Mouse (Mus musculus) thymus, postnatal 4 days (tissue): ENCODE results near the gene Mrm3.

ENCODE experiments used
- DNase-seq: peaks from one replicate; pipeline ENCODE4 v3.0.0; 2021

The Mrm3 gene

GRCm38 (mm10) chr11:76291960-76292359, 48.4 kb downstream of the Mrm3 start:
- no peak for DNase-seq

DNA sequence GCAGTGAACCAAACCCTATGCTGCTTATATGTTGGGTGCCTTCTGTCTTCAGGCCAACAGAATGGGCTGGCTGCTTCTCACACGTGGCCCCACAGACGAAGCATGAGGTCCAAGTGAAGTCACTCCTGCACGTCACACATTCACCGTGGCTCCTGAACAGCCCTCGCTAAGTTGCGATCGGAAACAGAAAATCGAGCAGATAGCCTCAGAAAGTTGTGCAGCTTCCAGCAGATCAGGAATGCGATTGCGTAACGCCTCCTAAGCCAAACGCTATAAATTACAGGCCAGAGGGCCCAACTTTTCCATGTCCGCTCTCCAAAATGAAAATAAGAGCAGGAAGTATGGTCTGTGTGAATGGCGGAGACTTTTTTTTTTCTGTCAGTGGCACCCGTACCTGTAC, 48.9 kb downstream of the Mrm3 start:
- no peak for DNase-seq

GRCm38 (mm10) chr11:76292831-76293230, 49.3 kb downstream of the Mrm3 start:
- DNase-seq, result no peak

DNA sequence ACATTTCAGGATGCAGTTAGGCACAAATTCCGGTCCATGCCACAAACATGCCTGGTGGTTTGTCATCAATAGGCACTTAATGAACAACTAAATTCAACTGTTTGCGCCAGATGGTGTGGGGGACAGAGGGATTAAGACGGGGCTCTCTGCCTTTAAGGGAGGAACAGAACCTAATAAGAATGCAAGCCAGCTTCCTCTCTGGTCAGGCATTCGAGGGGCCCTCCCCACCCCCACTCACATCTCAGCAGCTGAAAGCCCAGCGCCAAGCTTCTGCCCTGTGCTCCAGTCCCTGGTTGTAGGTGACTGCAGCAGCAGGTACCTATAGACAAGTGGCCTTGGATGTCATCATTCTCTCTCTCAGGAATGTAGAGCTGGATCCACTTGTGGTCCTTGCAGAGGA, 50.6 kb downstream of the Mrm3 start:
- no peak for DNase-seq

DNA sequence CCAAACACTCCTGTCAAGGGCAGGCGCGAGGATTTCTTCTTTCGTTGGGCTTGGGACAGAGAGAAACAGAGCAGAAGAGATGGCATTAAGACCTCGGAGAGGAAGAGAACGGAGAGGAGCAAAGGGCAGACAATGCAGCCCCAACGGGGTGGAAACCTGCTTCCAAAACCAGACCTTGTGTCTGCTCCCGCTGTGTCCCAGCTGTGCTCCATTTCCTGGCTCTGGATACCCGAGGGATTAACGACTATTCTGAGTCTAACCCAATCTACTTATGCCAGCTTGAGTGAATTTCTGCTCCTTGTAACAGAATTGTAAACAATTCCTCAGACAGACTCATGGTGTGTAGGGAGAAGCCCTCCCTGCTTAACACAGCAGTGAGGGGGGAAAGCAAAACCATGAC, 51.3 kb downstream of the Mrm3 start:
- DNase-seq, result no peak

DNA sequence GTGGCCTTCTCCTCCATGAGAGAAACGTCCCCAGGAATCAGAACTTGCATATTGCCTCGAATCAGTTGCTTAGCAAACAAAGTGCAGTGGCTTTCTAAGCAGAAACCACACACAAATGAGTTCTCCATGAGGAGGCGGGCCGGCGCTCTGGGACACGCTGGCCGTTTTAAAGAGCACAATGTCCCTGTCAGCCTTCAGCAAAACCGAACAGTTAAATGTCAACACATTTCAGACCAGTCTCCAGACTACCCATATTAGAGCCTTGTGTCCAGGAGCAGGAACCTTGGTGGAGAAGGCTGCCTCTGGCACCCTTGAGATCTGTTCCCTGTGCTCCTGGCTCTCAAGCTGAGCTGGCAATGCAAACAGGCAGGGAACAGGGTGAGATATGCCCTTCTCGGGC, 53.7 kb downstream of the Mrm3 start:
- no peak for DNase-seq

DNA sequence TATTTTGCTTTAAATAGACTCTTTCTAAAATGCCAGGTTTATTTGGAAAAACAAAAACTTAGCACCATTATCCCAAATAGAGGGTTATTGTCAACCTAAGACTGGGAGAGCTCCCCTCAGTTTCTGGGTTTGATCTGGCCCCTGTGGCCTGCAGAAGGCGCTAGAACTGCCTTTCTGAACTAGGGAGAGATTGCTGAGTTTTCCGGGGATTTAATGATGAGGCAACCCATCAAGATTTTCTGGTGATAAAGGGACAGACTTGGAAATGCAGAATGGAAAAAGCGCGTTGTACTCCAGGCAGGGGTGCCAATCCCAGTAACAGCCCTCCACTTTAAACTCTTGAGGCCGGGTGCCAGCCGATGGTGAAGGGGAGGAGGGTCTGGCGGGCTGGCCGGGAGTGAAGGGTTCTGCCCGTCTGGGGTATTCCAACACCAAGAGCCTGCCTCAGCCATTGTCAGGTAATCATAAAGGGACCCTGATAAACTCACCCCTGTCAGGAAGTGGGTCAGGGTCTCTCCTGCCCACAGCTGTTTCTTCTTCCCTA, 55.0 kb downstream of the Mrm3 start:
- DNase-seq, result no peak
